Mouse (Mus musculus): ENCODE measurements around the gene Commd8.

DNA sequence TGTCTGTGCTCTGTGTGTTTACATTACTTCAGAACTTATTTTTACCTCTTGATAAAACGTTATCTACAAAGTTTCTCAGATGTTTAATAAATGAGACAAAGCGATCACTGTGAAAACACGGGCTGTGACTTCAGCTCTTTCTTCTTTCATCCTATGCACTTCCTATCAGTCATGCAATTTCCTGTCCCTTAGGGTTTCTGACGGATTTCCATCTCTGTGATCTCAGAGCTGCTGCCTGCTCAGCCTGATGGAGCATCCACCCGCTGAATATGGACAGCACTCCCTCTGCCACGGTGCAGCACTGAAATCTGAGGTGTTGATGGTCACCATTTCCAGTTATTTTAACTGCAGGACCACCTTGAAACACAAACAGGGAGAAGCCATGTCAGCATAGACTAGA is 8.5 kb downstream of the Commd8 start:
- TF ChIP-seq POLR2A (IDR thresholded peaks at IDR 0.05; ENCODE audit: borderline replicate concordance, control insufficient read depth, low read depth, low read length) (no peak), CTCF (IDR thresholded peaks at IDR 0.05; ENCODE audit: control insufficient read depth, insufficient read depth, low read length) (no peak)
